Mouse (Mus musculus): ENCODE measurements around the gene Yju2. TPM values are rescaled to one million over a fixed set of nuclear protein-coding genes. Genes with fewer than 3 reads are reported as not detected.

Gene Yju2
- polyA plus RNA-seq, 1 experiment from 2014 or later, result 18.9 TPM

GRCm38 (mm10) chr17:56010681-56011080 is 51.8 kb downstream of the Yju2 start:
- H3K27ac ChIP-seq (replicated peaks; ENCODE audit: low read depth, low read length), result no peak overlapping the region
- no peaks in the 10 kb centered on the region for H3K27me3 ChIP-seq (ENCODE audit: control insufficient read depth, insufficient read depth, low read length)
- H3K4me2 ChIP-seq (ENCODE audit: low read depth, low read length), result peak overlapping the region; percentile 97
- peaks cover 8% of the 10 kb centered on the region for H3K36me3 ChIP-seq (replicated peaks; ENCODE audit: control insufficient read depth, insufficient read depth, low read depth, low read length)
- ATAC-seq (replicated peaks; ENCODE audit: insufficient number of reproducible peaks, low FRiP score, low TSS enrichment, low read depth) (no peak), DNase-seq (ENCODE audit: low spot score) (peak; percentile 80)
- H3K4me1 ChIP-seq (ENCODE audit: control insufficient read depth, insufficient read depth, low read length), result peaks cover 3% of the 10 kb centered on the region
- H3K9me3 ChIP-seq (replicated peaks; ENCODE audit: control insufficient read depth, low read length), result no peaks in the 10 kb centered on the region
- H3K4me3 ChIP-seq (ENCODE audit: low read depth, low read length), result peak overlapping the region; percentile 81; the same call in 1 of the 2 replicates
- H3K9ac ChIP-seq (replicated peaks; ENCODE audit: low read length), result no peak overlapping the region
- WGBS, result 9% methylated on average over 9 of the region's 9 CpGs

- Histone ChIP-seq H3K4me3 (ENCODE audit: low read depth, low read length) (no peak overlapping the region), H3K4me2 (ENCODE audit: low read depth, low read length) (no peak overlapping the region), H3K4me1 (ENCODE audit: control insufficient read depth, insufficient read depth, low read length) (peaks cover 3% of the 10 kb centered on the region), H3K9ac (replicated peaks; ENCODE audit: low read length) (no peak overlapping the region), H3K27ac (replicated peaks; ENCODE audit: low read depth, low read length) (no peak overlapping the region), H3K36me3 (replicated peaks; ENCODE audit: control insufficient read depth, insufficient read depth, low read depth, low read length) (peaks cover 16% of the 10 kb centered on the region), H3K27me3 (ENCODE audit: control insufficient read depth, insufficient read depth, low read length) (no peaks in the 10 kb centered on the region), H3K9me3 (replicated peaks; ENCODE audit: control insufficient read depth, low read length) (no peaks in the 10 kb centered on the region)
- no peak for ATAC-seq (replicated peaks; ENCODE audit: insufficient number of reproducible peaks, low FRiP score, low TSS enrichment, low read depth)
- WGBS, result 92% methylated on average over 7 of the region's 7 CpGs
- no peak for DNase-seq (ENCODE audit: low spot score)
Observed at GRCm38 (mm10) chr17:56011441-56011840, 52.5 kb downstream of the Yju2 start.

- no peak overlapping the region for H3K4me2 ChIP-seq (ENCODE audit: low read depth, low read length)
- ATAC-seq (replicated peaks; ENCODE audit: insufficient number of reproducible peaks, low FRiP score, low TSS enrichment, low read depth), result no peak
- peaks cover 3% of the 10 kb centered on the region for H3K4me1 ChIP-seq (ENCODE audit: control insufficient read depth, insufficient read depth, low read length)
- no peaks in the 10 kb centered on the region for H3K9me3 ChIP-seq (replicated peaks; ENCODE audit: control insufficient read depth, low read length)
- no peak for DNase-seq (ENCODE audit: low spot score)
- no peak overlapping the region for H3K9ac ChIP-seq (replicated peaks; ENCODE audit: low read length)
- H3K36me3 ChIP-seq (replicated peaks; ENCODE audit: control insufficient read depth, insufficient read depth, low read depth, low read length), result peaks cover 26% of the 10 kb centered on the region
- no peaks in the 10 kb centered on the region for H3K27me3 ChIP-seq (ENCODE audit: control insufficient read depth, insufficient read depth, low read length)
- no peak overlapping the region for H3K4me3 ChIP-seq (ENCODE audit: low read depth, low read length)
- WGBS, result 95% methylated on average over 9 of the region's 9 CpGs
- no peak overlapping the region for H3K27ac ChIP-seq (replicated peaks; ENCODE audit: low read depth, low read length)
Observed at GRCm38 (mm10) chr17:56015293-56015692, 56.4 kb downstream of the Yju2 start.

- DNase-seq (ENCODE audit: low spot score) (no peak), ATAC-seq (replicated peaks; ENCODE audit: insufficient number of reproducible peaks, low FRiP score, low TSS enrichment, low read depth) (no peak)
- Histone ChIP-seq H3K36me3 (replicated peaks; ENCODE audit: control insufficient read depth, insufficient read depth, low read depth, low read length) (peaks cover 26% of the 10 kb centered on the region), H3K9me3 (replicated peaks; ENCODE audit: control insufficient read depth, low read length) (no peaks in the 10 kb centered on the region), H3K27me3 (ENCODE audit: control insufficient read depth, insufficient read depth, low read length) (no peaks in the 10 kb centered on the region), H3K9ac (replicated peaks; ENCODE audit: low read length) (no peak overlapping the region), H3K4me3 (ENCODE audit: low read depth, low read length) (no peak overlapping the region), H3K4me1 (ENCODE audit: control insufficient read depth, insufficient read depth, low read length) (no peaks in the 10 kb centered on the region), H3K4me2 (ENCODE audit: low read depth, low read length) (no peak overlapping the region), H3K27ac (replicated peaks; ENCODE audit: low read depth, low read length) (no peak overlapping the region)
- 82% methylated on average over 8 of the region's 8 CpGs for WGBS
Observed at GRCm38 (mm10) chr17:56016382-56016781, 57.5 kb downstream of the Yju2 start.

- WGBS, result 85% methylated on average over 15 of the region's 15 CpGs
- peaks cover 26% of the 10 kb centered on the region for H3K36me3 ChIP-seq (replicated peaks; ENCODE audit: control insufficient read depth, insufficient read depth, low read depth, low read length)
- no peak overlapping the region for H3K9ac ChIP-seq (replicated peaks; ENCODE audit: low read length)
- no peak overlapping the region for H3K27ac ChIP-seq (replicated peaks; ENCODE audit: low read depth, low read length)
- H3K4me3 ChIP-seq (ENCODE audit: low read depth, low read length), result no peak overlapping the region
- H3K4me2 ChIP-seq (ENCODE audit: low read depth, low read length), result no peak overlapping the region
- no peaks in the 10 kb centered on the region for H3K9me3 ChIP-seq (replicated peaks; ENCODE audit: control insufficient read depth, low read length)
- no peak for DNase-seq (ENCODE audit: low spot score)
- no peaks in the 10 kb centered on the region for H3K4me1 ChIP-seq (ENCODE audit: control insufficient read depth, insufficient read depth, low read length)
- ATAC-seq (replicated peaks; ENCODE audit: insufficient number of reproducible peaks, low FRiP score, low TSS enrichment, low read depth), result no peak
- no peaks in the 10 kb centered on the region for H3K27me3 ChIP-seq (ENCODE audit: control insufficient read depth, insufficient read depth, low read length)
Observed at GRCm38 (mm10) chr17:56016793-56017785, 58.2 kb downstream of the Yju2 start.

- no peak for ATAC-seq (replicated peaks; ENCODE audit: insufficient number of reproducible peaks, low FRiP score, low TSS enrichment, low read depth)
- Histone ChIP-seq H3K9ac (replicated peaks; ENCODE audit: low read length) (no peak overlapping the region), H3K4me3 (ENCODE audit: low read depth, low read length) (no peak overlapping the region), H3K27me3 (ENCODE audit: control insufficient read depth, insufficient read depth, low read length) (no peaks in the 10 kb centered on the region), H3K36me3 (replicated peaks; ENCODE audit: control insufficient read depth, insufficient read depth, low read depth, low read length) (peaks cover 26% of the 10 kb centered on the region), H3K4me2 (ENCODE audit: low read depth, low read length) (no peak overlapping the region), H3K4me1 (ENCODE audit: control insufficient read depth, insufficient read depth, low read length) (no peaks in the 10 kb centered on the region), H3K9me3 (replicated peaks; ENCODE audit: control insufficient read depth, low read length) (no peaks in the 10 kb centered on the region), H3K27ac (replicated peaks; ENCODE audit: low read depth, low read length) (no peak overlapping the region)
- WGBS, result 86% methylated on average over 7 of the region's 7 CpGs
- DNase-seq (ENCODE audit: low spot score), result no peak
Observed at GRCm38 (mm10) chr17:56017848-56018247, 58.9 kb downstream of the Yju2 start.

Other genes with a start within 250 kb of the Yju2 start
- 6.2 and 8.2 TPM in 2 replicates for gene Pot1b, start 246.5 kb upstream of the Yju2 start, polyA plus RNA-seq (2014; fragmentation: Nextera tagmentation; extraction: Ambion mirVana)
- 0.13 TPM in 1 of 2 replicates, not detected in the other for gene Adgre4, start 209.1 kb upstream of the Yju2 start, polyA plus RNA-seq (2014; fragmentation: Nextera tagmentation; extraction: Ambion mirVana)
- 9.5 and 10.4 TPM in 2 replicates for gene Zfp119a, start 80.2 kb upstream of the Yju2 start, polyA plus RNA-seq (2014; fragmentation: Nextera tagmentation; extraction: Ambion mirVana)
- 13.5 and 13.6 TPM in 2 replicates for gene Zfp959, start 67.0 kb upstream of the Yju2 start, polyA plus RNA-seq (2014; fragmentation: Nextera tagmentation; extraction: Ambion mirVana)
- 6.2 and 6.9 TPM in 2 replicates for gene Zfp119b, start 9.6 kb upstream of the Yju2 start, polyA plus RNA-seq (2014; fragmentation: Nextera tagmentation; extraction: Ambion mirVana)
- 1.8 and 2.2 TPM in 2 replicates for gene Ebi3, start 6.5 kb upstream of the Yju2 start, polyA plus RNA-seq (2014; fragmentation: Nextera tagmentation; extraction: Ambion mirVana)
- gene Shd, start 11.4 kb downstream of the Yju2 start, polyA plus RNA-seq (2014; fragmentation: Nextera tagmentation; extraction: Ambion mirVana), result 32.9 and 37.4 TPM in 2 replicates
- 36.6 and 43.0 TPM in 2 replicates for gene Fsd1, start 27.4 kb downstream of the Yju2 start, polyA plus RNA-seq (2014; fragmentation: Nextera tagmentation; extraction: Ambion mirVana)
- 6.1 and 6.6 TPM in 2 replicates for gene Stap2, start 46.5 kb downstream of the Yju2 start, polyA plus RNA-seq (2014; fragmentation: Nextera tagmentation; extraction: Ambion mirVana)
- 135 and 142 TPM in 2 replicates for gene Mpnd, start 46.6 kb downstream of the Yju2 start, polyA plus RNA-seq (2014; fragmentation: Nextera tagmentation; extraction: Ambion mirVana)
- 119 and 132 TPM in 2 replicates for gene Sh3gl1, start 77.5 kb downstream of the Yju2 start, polyA plus RNA-seq (2014; fragmentation: Nextera tagmentation; extraction: Ambion mirVana)
- gene Chaf1a, start 81.3 kb downstream of the Yju2 start, polyA plus RNA-seq (2014; fragmentation: Nextera tagmentation; extraction: Ambion mirVana), result 24.5 and 26.6 TPM in 2 replicates
- 40.9 and 43.1 TPM in 2 replicates for gene Ubxn6, start 115.9 kb downstream of the Yju2 start, polyA plus RNA-seq (2014; fragmentation: Nextera tagmentation; extraction: Ambion mirVana)
- 101 and 106 TPM in 2 replicates for gene Hdgfl2, start 120.5 kb downstream of the Yju2 start, polyA plus RNA-seq (2014; fragmentation: Nextera tagmentation; extraction: Ambion mirVana)
- 0.08 TPM in 1 of 2 replicates, not detected in the other for gene Plin4, start 150.7 kb downstream of the Yju2 start, polyA plus RNA-seq (2014; fragmentation: Nextera tagmentation; extraction: Ambion mirVana)
- gene Plin5, start 158.5 kb downstream of the Yju2 start, polyA plus RNA-seq (2014; fragmentation: Nextera tagmentation; extraction: Ambion mirVana), result 0.10 and 0.31 TPM in 2 replicates
- gene Lrg1, start 162.9 kb downstream of the Yju2 start, polyA plus RNA-seq (2014; fragmentation: Nextera tagmentation; extraction: Ambion mirVana), result not detected in 2 replicates
- 1.1 and 1.6 TPM in 2 replicates for gene Sema6b, start 181.2 kb downstream of the Yju2 start, polyA plus RNA-seq (2014; fragmentation: Nextera tagmentation; extraction: Ambion mirVana)
- gene Tnfaip8l1, start 203.4 kb downstream of the Yju2 start, polyA plus RNA-seq (2014; fragmentation: Nextera tagmentation; extraction: Ambion mirVana), result 12.1 and 12.7 TPM in 2 replicates
- 48.5 and 60.5 TPM in 2 replicates for gene Mydgf, start 224.8 kb downstream of the Yju2 start, polyA plus RNA-seq (2014; fragmentation: Nextera tagmentation; extraction: Ambion mirVana)